ENCODE assay signal across 32 mouse cellular contexts in genomic region chr3:120498937-120499336, GRCm38 (mm10).
"Had no signal": no experiment of that assay in that cellular context is flagged by ENCODE, and none has a peak within 500 bp of the region (broad histone marks: within the 10 kb centered on the region; RNA-seq: fewer than 3 reads in every experiment).

No protein-coding gene starts in this region.

- H3K27me3 ChIP-seq: limb, embryonic 12.5 days; limb, embryonic 13.5 days; limb, embryonic 15.5 days; liver, embryonic 12.5 days; liver, embryonic 13.5 days; liver, embryonic 15.5 days; lung, embryonic 15.5 days; megakaryocyte, embryonic 14.5 days; midbrain, embryonic 12.5 days; midbrain, embryonic 13.5 days; midbrain, embryonic 15.5 days; neural tube, embryonic 12.5 days had no signal

- H3K27ac ChIP-seq: limb, embryonic 10.5 days; limb, embryonic 12.5 days; limb, embryonic 13.5 days; limb, embryonic 15.5 days; liver, embryonic 12.5 days; liver, embryonic 13.5 days; liver, embryonic 14.5 days; liver, embryonic 15.5 days; lung, embryonic 15.5 days; macrophage; midbrain, embryonic 10.5 days; midbrain, embryonic 12.5 days; midbrain, embryonic 13.5 days; midbrain, embryonic 15.5 days; neural tube, embryonic 12.5 days had no signal

- H3K9ac ChIP-seq: limb, embryonic 12.5 days; limb, embryonic 13.5 days; limb, embryonic 15.5 days; liver, embryonic 12.5 days; liver, embryonic 13.5 days; liver, embryonic 14.5 days; liver, embryonic 15.5 days; liver, postnatal 0 days; lung, embryonic 14.5 days; lung, embryonic 15.5 days; midbrain, embryonic 12.5 days; midbrain, embryonic 13.5 days; midbrain, embryonic 15.5 days; neural tube, embryonic 12.5 days had no signal

- H3K4me3 ChIP-seq: limb, embryonic 10.5 days; limb, embryonic 12.5 days; limb, embryonic 13.5 days; limb, embryonic 15.5 days; liver, embryonic 12.5 days; liver, embryonic 13.5 days; liver, embryonic 15.5 days; lung, embryonic 15.5 days; megakaryocyte, embryonic 14.5 days; midbrain, embryonic 10.5 days; midbrain, embryonic 12.5 days; midbrain, embryonic 13.5 days; midbrain, embryonic 15.5 days; myocyte; neural tube, embryonic 12.5 days had no signal

- H3K36me3 ChIP-seq: limb, embryonic 10.5 days; limb, embryonic 12.5 days; limb, embryonic 13.5 days; limb, embryonic 15.5 days; liver, embryonic 12.5 days; liver, embryonic 13.5 days; liver, embryonic 15.5 days; lung, embryonic 15.5 days; midbrain, embryonic 10.5 days; midbrain, embryonic 12.5 days; midbrain, embryonic 13.5 days; midbrain, embryonic 15.5 days; neural tube, embryonic 12.5 days had no signal

- H3K9me3 ChIP-seq: limb, embryonic 10.5 days; limb, embryonic 12.5 days; limb, embryonic 15.5 days; liver, embryonic 13.5 days; liver, embryonic 15.5 days; lung, embryonic 15.5 days; midbrain, embryonic 12.5 days; midbrain, embryonic 13.5 days; midbrain, embryonic 15.5 days; neural tube, embryonic 12.5 days had no signal

- H3K4me1 ChIP-seq: limb, embryonic 10.5 days; limb, embryonic 12.5 days; limb, embryonic 13.5 days; limb, embryonic 15.5 days; liver, embryonic 12.5 days; liver, embryonic 13.5 days; liver, embryonic 15.5 days; lung, embryonic 15.5 days; megakaryocyte, embryonic 14.5 days; midbrain, embryonic 10.5 days; midbrain, embryonic 12.5 days; midbrain, embryonic 13.5 days; midbrain, embryonic 15.5 days; neural tube, embryonic 12.5 days had no signal

- ATAC-seq: liver, embryonic 12.5 days; liver, postnatal 0 days; lung, postnatal 0 days; midbrain, embryonic 13.5 days; midbrain, embryonic 15.5 days; midbrain, embryonic 16.5 days had no signal

- H3K4me2 ChIP-seq: limb, embryonic 12.5 days; limb, embryonic 13.5 days; limb, embryonic 15.5 days; liver, embryonic 11.5 days; liver, embryonic 12.5 days; liver, embryonic 13.5 days; liver, embryonic 15.5 days; lung, embryonic 14.5 days; lung, embryonic 15.5 days; midbrain, embryonic 11.5 days; midbrain, embryonic 12.5 days; midbrain, embryonic 13.5 days; midbrain, embryonic 15.5 days; neural tube, embryonic 12.5 days had no signal

- DNase-seq: left cerebral cortex, postnatal 4 days; liver; liver, embryonic 13.5 days; liver, postnatal 0 days; lung, adult 18-20 months; lung, adult 2 months; lung, embryonic 14.5 days; lung, postnatal 10 days; lung, postnatal 14 days; lung, postnatal 36 days; lung, postnatal 4 days; midbrain, embryonic 14.5 days had no signal
